Mouse (Mus musculus) ES-E14 (cell line): Measurements from ENCODE around the gene Abhd5.

Experiments
- CHD2 ChIP-seq: IDR thresholded peaks from 2 replicates; pipeline ENCODE4 v1.6.1; 2014; ENCODE audit warnings: mild to moderate bottlenecking, low read depth, low read length, inconsistent platforms
- HCFC1 ChIP-seq: IDR thresholded peaks from 2 replicates; pipeline ENCODE4 v1.6.1; 2012; ENCODE audit warnings: low read length, inconsistent platforms, borderline replicate concordance; ENCODE audit not compliant: insufficient read depth
- ZC3H11A ChIP-seq: IDR thresholded peaks from 2 replicates; pipeline ENCODE4 v1.6.1; 2012; ENCODE audit warnings: low read depth, mild to moderate bottlenecking, inconsistent platforms, low read length, borderline replicate concordance
- ZNF384 ChIP-seq: IDR thresholded peaks from 2 replicates; pipeline ENCODE4 v1.6.1; 2012; ENCODE audit warnings: low read depth, low read length, inconsistent platforms

- TF ChIP-seq ZNF384 (no peak), HCFC1 (no peak), CHD2 (no peak), ZC3H11A (no peak)
Measured at GRCm38 (mm10) chr9:122316562-122316961, 34.8 kb upstream of the Abhd5 start.
